In the genomic region with DNA sequence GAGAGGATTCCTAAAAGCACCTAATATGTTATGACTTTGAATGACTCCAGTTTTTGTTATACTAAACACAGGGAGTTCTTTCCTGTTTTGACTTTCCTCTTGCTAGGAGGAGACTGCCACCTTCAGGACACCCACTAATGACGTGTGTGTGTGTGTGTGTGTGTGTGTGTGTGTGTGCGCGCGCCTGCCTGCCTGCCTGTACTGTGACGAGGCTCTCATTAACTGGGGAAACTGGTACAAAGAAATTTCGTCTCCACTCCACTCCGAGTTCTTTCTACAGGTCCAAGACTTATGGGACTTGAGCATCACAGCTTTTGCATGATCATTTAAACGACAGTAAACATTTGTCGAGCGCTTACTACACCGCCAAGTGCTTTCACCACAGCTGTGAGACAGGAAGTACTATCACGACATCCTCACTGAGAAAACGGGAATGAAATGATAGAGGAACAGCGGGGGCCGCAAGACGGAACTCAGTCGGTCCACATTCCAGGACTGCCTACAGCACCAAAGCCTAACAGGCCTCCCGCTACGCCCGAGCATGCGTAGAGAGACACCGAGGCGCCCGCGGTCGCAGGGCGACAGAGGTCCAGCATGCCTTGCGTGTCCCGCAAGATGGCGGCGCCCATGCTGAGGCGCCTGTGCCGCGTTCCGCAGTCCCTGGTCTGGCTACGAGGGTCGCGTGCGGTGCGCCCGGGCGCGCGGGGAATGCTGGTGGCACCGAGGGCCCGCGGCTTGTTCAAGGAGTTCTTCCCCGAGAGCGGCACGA, we compare ENCODE assay signal across 8 mouse cellular contexts. TPM values are rescaled to one million over a fixed set of nuclear protein-coding genes. Genes with fewer than 3 reads are reported as not detected.
DNase-seq lines count a peak whose midpoint lies in the region; ATAC-seq lines count a peak whose summit lies in the region.

Gene Yars2 (plus strand): TSS at position 597 of the 769 bp plus-strand sequence.

- no peaks in the 10 kb centered on the region for H3K27me3 ChIP-seq in hindbrain, embryonic 11.5 days (ENCODE audit: control insufficient read depth, insufficient read depth, low read length)

- ATAC-seq in hindbrain, embryonic 11.5 days (ENCODE audit: low FRiP score), result peak; percentile 99

- H3K36me3 ChIP-seq in hindbrain, embryonic 11.5 days (ENCODE audit: control insufficient read depth, insufficient read depth, low read length), result 0 out of 2 replicates have a peak, but pooled peaks cover 4% of the 10 kb centered on the region

- no peaks in the 10 kb centered on the region for H3K9me3 ChIP-seq in hindbrain, embryonic 11.5 days (ENCODE audit: control insufficient read depth, low read length)

- H3K27ac ChIP-seq in hindbrain, embryonic 11.5 days (ENCODE audit: low read depth, low read length), result peak within 1 kb of the TSS; percentile 85

- peak; percentile 93 for DNase-seq in MN1 (ENCODE audit: low spot score)
- peak; percentile 92 for DNase-seq in cerebellum, adult 9-10 months
- peak; percentile 88 to 96 for DNase-seq in frontal cortex, adult 2 months (ENCODE audit: extremely low spot score in 1 of 2, low spot score in 1 of 2)
- DNase-seq in hindbrain, embryonic 11.5 days (ENCODE audit: low spot score), result peak; percentile 90
- peak; percentile 88 to 92 for DNase-seq in layer of hippocampus, postnatal 10 days (ENCODE audit: low spot score in 2 of 2)
- peak; percentile 94 for DNase-seq in lung, postnatal 10 days
- peak; percentile 91 for DNase-seq in ovary, postnatal 36 days (ENCODE audit: low spot score)
- peak; percentile 88 for DNase-seq in thymus, postnatal 25 days

- H3K9ac ChIP-seq in hindbrain, embryonic 11.5 days (ENCODE audit: low read depth, low read length), result peak within 1 kb of the TSS; percentile 66

- H3K4me2 ChIP-seq in hindbrain, embryonic 11.5 days (replicated peaks; ENCODE audit: low read depth, low read length), result peak within 1 kb of the TSS; percentile 80

- 0 out of 2 replicates have a peak, but pooled peaks cover 2% of the 10 kb centered on the region for H3K4me1 ChIP-seq in hindbrain, embryonic 11.5 days (replicated peaks; ENCODE audit: control insufficient read depth, insufficient read depth, low read length)

- H3K4me3 ChIP-seq in hindbrain, embryonic 11.5 days (ENCODE audit: low read depth, low read length), result peak within 1 kb of the TSS; percentile 89

- WGBS in hindbrain, embryonic 11.5 days, result under 1% methylated on average over 48 of the region's 50 CpGs

RNA-seq across cellular contexts. Expression of gene Yars2, which starts in this region (rescaled TPM):
- polyA plus RNA-seq in frontal cortex, adult 2 months (2012; rRNA removed), result 18.7 and 19.0 TPM in 2 replicates
- polyA plus RNA-seq in hindbrain, embryonic 11.5 days (2014; fragmentation: Nextera tagmentation; extraction: Ambion mirVana), result 38.7 and 41.7 TPM in 2 replicates
- total RNA-seq in layer of hippocampus, postnatal 10 days (2021), result 10 to 100 TPM; 19.7 to 20.2 TPM

Comparison
In these comparisons a context has a peak if more than half of its experiments do, and no peak if none do; other contexts are left out.
1. Peak in every context shown above with its lines: DNase-seq, ATAC-seq, H3K4me3 ChIP-seq and H3K27ac ChIP-seq.